Mouse (Mus musculus): ENCODE data around the gene Taf12.
A peak's percentile ranks its signal among the peaks of the same experiment; 100 is the strongest.

The Taf12 gene

DNA sequence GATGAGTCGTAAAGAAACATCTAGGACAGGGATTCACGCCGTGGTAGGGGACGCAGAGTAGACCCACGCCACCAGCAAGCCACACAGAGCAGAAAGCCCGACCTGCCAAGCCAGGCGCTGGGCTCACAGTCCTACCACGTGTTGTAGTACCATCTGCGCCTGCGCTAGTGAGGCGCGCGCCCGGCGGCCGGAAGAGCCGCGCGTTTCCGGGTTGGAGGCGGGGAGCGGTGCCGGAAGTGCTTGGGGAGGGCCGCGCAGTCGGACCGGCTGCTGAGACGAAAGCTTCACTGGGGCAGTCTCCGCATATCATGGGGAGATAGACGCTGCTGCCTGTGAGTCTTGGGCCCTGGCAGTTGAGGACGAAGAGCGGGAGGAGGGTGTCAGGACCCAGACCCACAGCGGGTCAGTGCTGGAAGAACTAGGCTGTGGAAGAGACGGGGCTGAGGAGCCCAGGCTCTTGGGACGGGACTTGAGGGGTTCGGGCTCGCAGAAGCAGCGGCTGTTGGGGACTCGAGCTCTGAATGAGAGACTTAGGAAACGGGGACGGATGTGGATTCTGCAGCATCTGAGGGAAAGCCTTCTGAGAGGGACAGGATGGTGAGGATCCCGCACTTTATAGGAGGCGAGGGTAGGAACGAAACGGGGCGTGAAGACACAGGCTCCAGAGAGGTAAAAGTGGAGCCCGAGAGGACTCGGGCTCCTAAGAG lies at the start of gene Taf12:
TSS of gene Taf12 (plus strand) at position 220 of the 707 bp plus-strand sequence.
- peak; percentile 85 to 94 for DNase-seq (ENCODE audit: low spot score in 2 of 2)

DNA sequence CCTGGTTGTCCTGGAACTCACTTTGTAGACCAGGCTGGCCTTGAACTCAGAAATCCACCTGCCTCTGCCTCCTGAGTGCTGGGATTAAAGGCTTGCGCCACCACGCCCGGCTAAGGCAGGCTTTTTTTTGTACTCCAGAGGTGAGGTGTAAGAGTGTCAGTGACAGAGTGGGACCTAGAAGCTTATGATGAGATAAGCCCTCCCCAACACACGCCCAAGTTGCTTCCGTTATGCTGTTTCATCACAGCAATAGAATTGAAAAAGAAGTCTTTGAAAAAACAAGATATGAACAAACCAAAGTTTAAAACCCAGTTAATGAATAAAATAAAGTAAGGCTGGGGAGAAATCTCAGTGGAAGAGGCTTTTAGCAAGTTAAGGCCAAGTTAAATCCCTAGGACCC lies 43.8 kb upstream of the Taf12 start:
- DNase-seq (ENCODE audit: low spot score in 2 of 2) = no peak

DNA sequence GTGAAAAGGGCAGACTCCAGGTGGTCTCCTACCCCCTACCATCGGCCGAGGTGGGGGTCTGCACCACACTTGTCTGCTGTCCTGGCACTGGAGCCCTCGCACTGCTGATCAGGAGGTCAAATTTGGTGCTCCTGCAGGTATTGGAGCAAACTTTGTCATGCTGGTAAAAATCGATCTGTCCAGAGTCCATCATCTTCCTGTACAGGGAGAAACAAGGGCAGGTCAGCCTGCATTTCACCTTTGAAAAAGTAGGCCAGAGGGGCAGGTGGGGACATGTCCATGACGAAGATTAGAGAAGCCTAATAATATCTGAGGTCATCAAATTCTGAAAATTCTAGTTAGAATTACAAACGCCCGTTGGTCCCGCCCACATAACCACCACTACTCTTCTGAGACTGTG lies 39.5 kb upstream of the Taf12 start:
- no peak for DNase-seq (ENCODE audit: low spot score in 2 of 2)

DNA sequence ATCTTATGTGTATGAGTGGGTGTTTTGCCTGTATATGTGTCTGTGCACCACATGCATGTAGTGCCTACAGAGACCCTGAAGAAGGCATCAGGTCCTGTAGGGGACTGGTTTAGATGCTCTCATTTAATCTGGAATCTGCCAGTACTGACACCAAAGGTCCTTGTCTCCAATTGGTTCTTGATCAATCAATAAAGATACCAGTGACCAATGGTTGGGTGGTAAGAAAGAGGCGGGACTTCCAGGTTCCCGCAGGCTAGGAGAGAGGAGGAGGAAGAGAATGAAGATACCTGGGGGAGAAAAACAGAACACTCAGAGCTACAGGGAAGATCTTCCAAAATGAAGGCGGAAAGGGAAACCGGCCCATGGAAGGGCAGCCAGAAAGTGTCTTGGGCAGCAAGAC lies 35.8 kb upstream of the Taf12 start:
- no peak for DNase-seq (ENCODE audit: low spot score in 2 of 2)

DNA sequence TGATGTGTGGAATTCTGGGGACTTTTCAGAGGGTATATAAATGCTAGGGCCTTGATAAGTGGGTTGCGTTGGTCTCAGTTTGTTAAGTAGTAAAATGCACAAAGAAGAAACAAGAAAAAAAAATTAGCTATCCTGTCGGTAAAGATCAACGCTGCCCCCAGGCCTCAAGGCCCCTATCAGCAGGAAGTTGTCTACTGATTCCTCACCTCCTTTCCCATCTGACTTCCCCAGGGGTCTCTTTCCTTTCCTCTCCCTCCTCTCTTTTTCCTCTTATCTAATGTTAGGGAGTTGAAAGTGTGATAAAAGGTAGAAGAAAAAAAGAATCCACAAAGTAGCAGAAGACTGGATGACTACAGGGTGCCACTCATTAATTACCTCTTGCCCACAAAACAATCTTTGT lies 33.8 kb upstream of the Taf12 start:
- no peak for DNase-seq (ENCODE audit: low spot score in 2 of 2)

DNA sequence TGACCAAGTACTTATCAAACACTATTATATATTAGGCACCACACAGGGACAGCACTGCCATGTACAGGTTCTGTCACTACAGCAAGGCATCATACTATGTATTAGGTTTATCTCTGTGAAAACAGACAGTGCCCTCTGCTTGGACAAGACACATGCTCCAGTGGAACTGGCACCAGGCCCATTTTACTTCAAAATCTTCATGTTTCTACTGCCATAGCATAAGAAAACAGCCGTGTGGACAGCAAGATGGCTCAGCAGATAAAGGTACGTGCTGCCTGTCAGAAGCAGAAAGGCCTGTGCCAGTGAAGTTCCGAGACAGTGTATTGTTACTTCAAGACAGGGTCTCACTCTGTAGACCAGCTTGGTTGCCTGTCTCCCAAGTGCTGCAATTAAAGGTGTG lies 33.0 kb upstream of the Taf12 start:
- DNase-seq (ENCODE audit: low spot score in 2 of 2) = peak in 1 of 2 experiments; percentile 73

DNA sequence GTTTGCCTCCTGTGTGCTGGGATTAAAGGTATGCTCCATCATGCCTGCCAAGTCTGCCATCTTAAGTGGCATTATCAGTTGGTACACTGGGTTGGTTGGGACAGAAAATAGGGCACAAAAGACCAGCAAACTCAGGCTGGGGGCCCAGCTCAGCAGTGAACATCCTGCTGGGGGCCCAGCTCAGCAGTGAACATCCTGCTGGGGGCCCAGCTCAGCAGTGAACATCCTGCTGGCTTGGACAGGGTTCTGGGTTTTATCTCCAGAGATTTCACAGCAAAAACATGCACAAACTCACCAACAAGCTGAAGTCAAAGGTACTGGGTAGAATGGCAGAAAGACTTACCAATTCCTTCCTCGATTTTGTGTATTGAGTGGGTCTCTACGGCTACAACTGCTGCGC lies 28.5 kb upstream of the Taf12 start:
- no peak for DNase-seq (ENCODE audit: low spot score in 2 of 2)

DNA sequence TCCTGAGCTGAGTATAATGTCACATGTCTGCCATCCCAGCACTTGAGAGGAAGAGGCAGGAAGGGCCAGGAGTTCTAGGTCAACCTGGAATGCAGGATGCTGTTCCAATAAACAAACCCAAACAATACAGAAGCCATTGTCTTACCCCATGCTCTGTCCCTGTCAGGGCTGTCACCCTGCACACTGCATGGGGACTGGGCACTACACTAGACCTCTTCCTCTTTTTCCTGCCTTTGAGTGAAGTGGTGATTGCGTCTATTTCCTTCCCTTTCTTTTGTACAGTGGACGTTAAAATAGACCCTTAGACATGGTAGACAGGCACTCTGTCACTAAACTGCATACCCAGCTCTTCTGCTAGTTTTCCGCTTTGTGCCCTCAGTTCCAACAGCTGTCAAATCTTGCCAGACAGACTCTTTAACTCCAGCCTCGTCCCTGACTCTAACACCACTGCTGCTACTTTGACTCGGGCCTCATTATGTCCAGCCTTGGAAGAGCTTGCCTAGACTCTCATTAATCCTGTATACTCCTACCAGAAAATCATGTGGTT lies 26.7 kb upstream of the Taf12 start:
- no peak for DNase-seq (ENCODE audit: low spot score in 2 of 2)

DNA sequence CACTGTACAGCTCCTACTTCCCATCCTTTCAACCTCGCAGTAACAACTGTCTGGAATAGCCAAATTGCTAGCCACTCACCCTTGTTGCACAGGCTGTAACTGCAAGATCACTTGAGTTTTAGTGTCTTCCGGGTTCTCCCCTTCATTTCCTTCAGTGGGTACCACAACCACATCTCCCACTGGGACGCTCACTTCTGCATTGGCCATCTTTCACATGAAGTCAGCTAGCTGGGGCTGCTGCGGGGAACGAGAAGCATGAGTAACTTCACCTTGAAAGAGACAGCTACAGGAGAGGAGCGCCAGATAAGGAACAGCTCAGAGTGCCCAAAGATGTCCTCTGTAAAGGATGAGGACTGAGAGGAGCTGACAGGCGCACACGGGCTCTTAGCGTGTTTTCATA lies 22.6 kb upstream of the Taf12 start:
- DNase-seq (ENCODE audit: low spot score in 2 of 2) = peak in 1 of 2 experiments; percentile 56

DNA sequence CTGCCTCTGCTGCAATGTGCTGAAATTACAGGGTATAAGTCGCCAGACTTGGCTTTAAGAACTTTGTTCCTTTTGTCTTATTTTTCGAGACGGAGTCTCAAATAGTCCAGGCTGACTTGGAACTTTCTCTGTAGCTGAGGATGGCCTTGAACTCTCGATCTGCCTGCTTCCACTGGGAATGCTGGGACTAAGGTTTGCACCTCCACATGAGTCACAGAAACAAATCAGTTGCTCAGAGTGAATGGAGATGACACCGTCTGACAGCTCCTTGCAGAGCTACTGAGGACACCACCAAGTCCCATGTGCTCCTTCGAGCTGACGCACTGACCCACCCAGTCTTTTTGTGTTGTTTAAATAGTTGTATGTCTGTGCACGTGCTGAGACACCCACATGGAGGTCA lies 21.0 kb upstream of the Taf12 start:
- DNase-seq (ENCODE audit: low spot score in 2 of 2) = no peak

DNA sequence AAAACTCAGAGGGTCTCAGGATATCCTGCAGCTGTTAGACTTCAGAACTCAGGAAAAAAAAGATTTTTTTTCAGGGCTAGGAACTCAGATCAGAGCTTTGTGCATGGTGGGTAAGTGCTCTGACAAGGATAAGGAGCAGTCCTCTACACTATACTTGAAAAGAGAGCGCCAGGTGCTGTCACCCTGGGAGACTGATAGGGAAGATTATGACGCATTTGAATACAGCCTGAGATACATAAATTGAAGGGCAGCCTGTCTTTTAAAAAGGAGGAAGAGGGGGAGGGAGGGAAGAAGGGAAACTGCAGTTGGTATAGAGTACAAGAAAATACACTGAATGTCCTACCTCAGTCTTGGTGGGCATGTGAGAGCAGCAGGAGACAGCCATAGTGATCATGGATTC lies 20.6 kb upstream of the Taf12 start:
- no peak for DNase-seq (ENCODE audit: low spot score in 2 of 2)

GRCm38 (mm10) chr4:132254986-132255385 lies 19.2 kb upstream of the Taf12 start:
- peak in 1 of 2 experiments; percentile 50 for DNase-seq (ENCODE audit: low spot score in 2 of 2)

- no peak for DNase-seq (ENCODE audit: low spot score in 2 of 2)
Observed at GRCm38 (mm10) chr4:132256384-132256783, 17.8 kb upstream of the Taf12 start.

- DNase-seq (ENCODE audit: low spot score in 2 of 2) = no peak
Observed at GRCm38 (mm10) chr4:132259248-132259647, 14.9 kb upstream of the Taf12 start.

DNA sequence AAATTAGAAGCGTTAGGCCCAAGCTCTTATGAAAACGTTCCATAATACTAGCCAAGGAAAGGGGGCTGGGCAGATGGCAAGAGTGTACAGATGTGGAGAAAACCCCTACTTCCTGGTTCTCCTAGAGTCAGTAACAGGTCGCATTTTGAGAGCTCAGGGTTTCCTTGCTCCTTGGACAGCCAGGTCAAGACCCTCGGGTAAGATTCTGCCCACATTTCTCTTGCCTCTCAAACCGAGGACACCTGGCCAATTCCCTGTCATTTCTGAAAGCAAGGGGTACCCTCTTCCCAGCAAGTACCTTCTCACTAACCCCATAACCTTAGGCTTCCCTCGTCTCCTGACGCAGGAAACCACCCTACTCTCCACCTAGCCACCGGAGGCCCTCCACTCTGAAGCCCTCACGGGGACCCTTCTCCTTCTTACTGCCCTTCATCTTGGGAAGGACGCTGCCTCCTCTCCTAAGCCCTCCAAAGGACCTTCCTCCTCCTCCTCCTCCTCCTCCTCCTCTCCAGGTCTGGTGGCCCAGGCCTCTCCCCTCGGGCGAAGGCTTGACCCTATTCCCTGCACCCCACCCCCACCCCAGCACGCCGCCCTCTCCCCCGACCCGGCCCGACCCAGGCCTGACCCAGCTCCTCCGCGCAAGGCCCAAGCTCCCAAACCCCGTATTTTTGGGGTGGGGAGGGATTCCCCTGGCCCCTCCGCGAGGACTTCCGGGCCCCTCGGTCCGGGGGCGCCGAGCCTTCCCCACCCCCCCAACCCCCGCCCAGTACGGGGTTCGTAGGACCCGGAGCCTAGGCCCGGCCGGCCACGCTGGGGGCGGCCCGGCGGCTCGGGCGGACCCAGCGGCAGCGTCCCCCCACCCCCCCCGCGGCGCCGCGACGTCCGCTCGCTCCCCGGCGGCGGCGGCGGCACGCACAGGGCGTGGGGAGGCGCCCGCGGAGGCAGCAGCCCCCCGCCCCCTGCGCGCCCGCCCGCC lies 13.5 kb upstream of the Taf12 start:
- peak; percentile 59 to 65 for DNase-seq (ENCODE audit: low spot score in 2 of 2)

GRCm38 (mm10) chr4:132261514-132262357 lies 12.4 kb upstream of the Taf12 start, which contains the start of gene Gmeb1:
TSS of gene Gmeb1 (minus strand) at chr4:132261602.
- peak; percentile 80 to 85 for DNase-seq (ENCODE audit: low spot score in 2 of 2)

DNA sequence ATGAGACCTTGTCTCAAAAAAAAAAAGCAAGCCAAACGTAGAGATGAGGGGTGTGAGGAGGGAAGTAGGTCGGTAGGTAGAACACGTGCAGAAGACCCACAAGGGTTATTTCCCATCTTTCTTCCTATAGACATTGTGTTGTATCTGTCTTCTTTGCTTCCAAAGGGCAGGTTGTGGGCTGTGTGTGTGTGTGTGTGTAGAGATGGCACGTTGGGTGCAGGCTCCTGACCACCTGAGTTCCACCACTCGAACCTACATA lies 11.9 kb upstream of the Taf12 start:
- DNase-seq (ENCODE audit: low spot score in 2 of 2) = no peak

- DNase-seq (ENCODE audit: low spot score in 2 of 2) = no peak
Observed at GRCm38 (mm10) chr4:132263313-132263712, 10.9 kb upstream of the Taf12 start.

- DNase-seq (ENCODE audit: low spot score in 2 of 2) = no peak
Observed at GRCm38 (mm10) chr4:132266835-132267349, 7.3 kb upstream of the Taf12 start.

DNA sequence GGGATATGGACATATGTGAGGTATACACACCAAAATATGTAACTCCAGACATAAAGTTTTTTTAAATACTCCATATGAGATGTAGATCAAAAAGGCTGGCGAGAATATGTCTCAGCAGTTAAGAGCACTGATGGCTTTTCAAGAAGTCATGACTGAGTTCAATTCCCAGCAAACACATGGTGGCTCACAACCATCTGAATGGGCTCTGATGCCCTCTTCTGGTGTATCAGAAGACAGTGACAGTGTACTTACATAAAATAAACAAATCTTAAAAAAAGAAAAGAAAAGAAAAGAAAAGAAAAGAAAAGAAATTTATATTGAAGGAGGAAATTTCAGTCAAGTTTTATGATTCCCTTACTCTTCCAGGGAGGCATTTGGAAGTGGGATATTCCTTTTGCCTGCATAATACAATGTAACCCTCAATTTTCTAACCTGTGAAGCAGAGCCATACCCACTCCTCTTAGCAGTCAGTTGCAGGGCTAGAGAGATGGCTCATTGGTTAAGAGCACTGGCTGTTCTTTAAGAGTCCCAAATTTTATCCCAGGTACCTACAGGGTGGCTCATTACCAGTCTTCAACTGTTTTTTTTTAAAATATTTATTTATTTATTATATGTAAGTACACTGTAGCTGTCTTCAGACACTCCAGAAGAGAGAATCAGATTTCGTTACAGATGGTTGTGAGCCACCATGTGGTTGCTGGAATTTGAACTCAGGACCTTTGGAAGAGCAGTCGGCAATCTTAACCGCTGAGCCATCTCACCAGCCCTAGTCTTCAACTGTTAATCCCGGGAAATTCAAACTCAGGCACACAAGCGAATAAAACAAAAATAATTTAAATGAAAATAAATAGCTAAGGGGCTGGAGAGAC lies 5.1 kb upstream of the Taf12 start:
- DNase-seq (ENCODE audit: low spot score in 2 of 2) = no peak

Data from spleen, postnatal 10 days (tissue).